Mouse (Mus musculus) kidney, adult 2 months (tissue): Measurements from ENCODE around the gene Fam234a.

Experiments used
- CTCF ChIP-seq: fragments of 200-500 bp; conservative IDR thresholded peaks from 2 replicates; pipeline ENCODE4 v1.5.1; 2011; ENCODE audit warnings: low read depth, mild to moderate bottlenecking, control low read depth, low read length, moderate library complexity, mixed read lengths; ENCODE audit not compliant: insufficient read depth, insufficient read length
- POLR2A ChIP-seq: fragments of 200-500 bp; IDR thresholded peaks from one replicate; pipeline ENCODE4 v1.6.1; 2011; ENCODE audit warnings: low read depth, low read length, control low read depth

DNA sequence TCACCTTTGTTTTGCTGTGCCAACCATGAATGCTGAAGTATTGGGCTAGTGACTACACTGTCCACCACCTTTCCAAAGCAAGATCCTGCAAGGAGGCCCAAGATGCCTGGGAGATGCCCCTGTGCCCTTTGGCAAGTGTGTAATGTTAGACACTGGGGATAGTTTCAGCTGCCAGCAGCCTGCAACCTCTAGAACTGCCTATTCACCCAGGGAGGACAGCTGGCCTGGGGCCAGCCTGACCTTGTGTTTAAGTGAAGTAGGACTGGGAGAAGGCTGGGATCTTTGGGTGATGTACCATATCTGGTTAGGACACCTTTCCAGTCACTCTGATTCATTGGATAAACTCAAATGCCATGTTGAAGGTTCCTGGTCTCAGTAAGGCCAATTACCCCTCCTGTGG lies 42.0 kb downstream of the Fam234a start:
- TF ChIP-seq CTCF (no peak), POLR2A (no peak)
